ENCODE assay signal across 7 mouse cellular contexts in the genomic region with DNA sequence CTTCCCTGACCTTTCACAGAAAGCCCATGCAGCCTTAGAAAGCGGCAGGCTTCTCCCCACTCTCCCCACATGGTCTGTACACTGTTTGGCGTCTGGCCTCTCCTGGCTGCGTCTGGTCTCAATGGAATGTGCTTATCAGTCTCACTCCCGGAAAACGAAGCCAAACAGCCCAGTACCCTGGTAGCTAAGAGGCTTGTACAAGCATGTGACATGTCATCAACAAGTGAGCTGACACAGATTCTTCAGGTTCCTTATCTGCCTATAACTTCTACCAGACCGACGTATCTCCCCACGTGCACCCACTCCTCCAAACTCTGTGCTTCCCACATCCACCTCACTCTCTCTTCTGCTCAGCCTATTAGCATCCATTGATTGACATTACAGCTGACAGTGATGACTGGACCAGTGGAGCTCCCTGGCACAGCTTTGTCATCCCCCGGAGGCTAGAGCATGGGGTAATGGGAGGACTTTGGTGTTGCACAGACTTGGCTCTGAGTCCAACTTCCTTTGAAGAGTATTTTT. TPM values are rescaled to one million over a fixed set of nuclear protein-coding genes. Genes with fewer than 3 reads are reported as not detected.
A peak's percentile ranks its signal among the peaks of the same experiment; 100 is the strongest.
DNase-seq lines count a peak whose midpoint lies in the region; ATAC-seq lines count a peak whose summit lies in the region.

No protein-coding gene starts in this region.

- H3K4me2 ChIP-seq in embryonic facial prominence, embryonic 12.5 days (replicated peaks), result no peak overlapping the region
- H3K4me2 ChIP-seq in heart, embryonic 15.5 days, result peak overlapping the region; percentile 43
- H3K4me2 ChIP-seq in stomach, embryonic 15.5 days, result no peak overlapping the region
- H3K4me2 ChIP-seq in hindbrain, embryonic 12.5 days (replicated peaks), result no peak overlapping the region

- H3K9me3 ChIP-seq in embryonic facial prominence, embryonic 12.5 days, result no peaks in the 10 kb centered on the region
- no peaks in the 10 kb centered on the region for H3K9me3 ChIP-seq in heart, embryonic 15.5 days (replicated peaks)
- no peaks in the 10 kb centered on the region for H3K9me3 ChIP-seq in limb, embryonic 10.5 days (replicated peaks)
- no peaks in the 10 kb centered on the region for H3K9me3 ChIP-seq in stomach, embryonic 15.5 days
- H3K9me3 ChIP-seq in hindbrain, embryonic 12.5 days (replicated peaks), result no peaks in the 10 kb centered on the region

- 37% methylated on average over 9 of the region's 9 CpGs for WGBS in embryonic facial prominence, embryonic 12.5 days
- WGBS in heart, embryonic 15.5 days, result 7% methylated on average over 9 of the region's 9 CpGs
- 38% methylated on average over 9 of the region's 9 CpGs for WGBS in limb, embryonic 10.5 days
- 18% methylated on average over 9 of the region's 9 CpGs for WGBS in stomach, embryonic 15.5 days
- WGBS in hindbrain, embryonic 12.5 days, result 60% methylated on average over 9 of the region's 9 CpGs

- no peak overlapping the region for H3K4me3 ChIP-seq in embryonic facial prominence, embryonic 12.5 days
- peak overlapping the region; percentile 18; the same call in 1 of the 2 replicates for H3K4me3 ChIP-seq in heart, embryonic 15.5 days
- H3K4me3 ChIP-seq in limb, embryonic 10.5 days, result no peak overlapping the region
- H3K4me3 ChIP-seq in stomach, embryonic 15.5 days (replicated peaks), result no peak overlapping the region
- no peak overlapping the region for H3K4me3 ChIP-seq in hindbrain, embryonic 12.5 days

- no peaks in the 10 kb centered on the region for H3K36me3 ChIP-seq in embryonic facial prominence, embryonic 12.5 days
- no peaks in the 10 kb centered on the region for H3K36me3 ChIP-seq in heart, embryonic 15.5 days
- H3K36me3 ChIP-seq in limb, embryonic 10.5 days, result no peaks in the 10 kb centered on the region
- no peaks in the 10 kb centered on the region for H3K36me3 ChIP-seq in stomach, embryonic 15.5 days
- no peaks in the 10 kb centered on the region for H3K36me3 ChIP-seq in hindbrain, embryonic 12.5 days

- ATAC-seq in embryonic facial prominence, embryonic 12.5 days (ENCODE audit: insufficient number of reproducible peaks, insufficient read depth, low FRiP score, low TSS enrichment), result 0 out of 2 replicates have a peak, but pooled peaks have one; percentile 56
- peak; percentile 93 for ATAC-seq in heart, embryonic 15.5 days (replicated peaks; ENCODE audit: insufficient number of reproducible peaks, insufficient read depth, low FRiP score, low read depth)
- peak; percentile 82 for ATAC-seq in stomach, embryonic 15.5 days (ENCODE audit: insufficient read depth, low FRiP score, low read depth)
- ATAC-seq in hindbrain, embryonic 12.5 days (ENCODE audit: low FRiP score), result no peak
- ATAC-seq in megakaryocyte progenitor cell, adult 5-6 weeks (replicated peaks; ENCODE audit: poor library complexity), result no peak

- 0 out of 2 replicates have a peak overlapping the region, but pooled peaks have one; percentile 1 for H3K27ac ChIP-seq in embryonic facial prominence, embryonic 12.5 days
- peak overlapping the region; percentile 94 for H3K27ac ChIP-seq in heart, embryonic 15.5 days
- no peak overlapping the region for H3K27ac ChIP-seq in limb, embryonic 10.5 days
- H3K27ac ChIP-seq in stomach, embryonic 15.5 days, result peak overlapping the region; percentile 48; the same call in 1 of the 2 replicates
- no peak overlapping the region for H3K27ac ChIP-seq in hindbrain, embryonic 12.5 days

- no peaks in the 10 kb centered on the region for H3K27me3 ChIP-seq in embryonic facial prominence, embryonic 12.5 days
- H3K27me3 ChIP-seq in heart, embryonic 15.5 days, result no peaks in the 10 kb centered on the region
- H3K27me3 ChIP-seq in limb, embryonic 10.5 days (ENCODE audit: low read depth, poor library complexity, severe bottlenecking), result no peaks in the 10 kb centered on the region
- no peaks in the 10 kb centered on the region for H3K27me3 ChIP-seq in stomach, embryonic 15.5 days (replicated peaks)
- no peaks in the 10 kb centered on the region for H3K27me3 ChIP-seq in hindbrain, embryonic 12.5 days

- no peak overlapping the region for H3K9ac ChIP-seq in embryonic facial prominence, embryonic 12.5 days
- H3K9ac ChIP-seq in heart, embryonic 15.5 days, result no peak overlapping the region
- H3K9ac ChIP-seq in stomach, embryonic 15.5 days, result no peak overlapping the region
- H3K9ac ChIP-seq in hindbrain, embryonic 12.5 days, result no peak overlapping the region

- DNase-seq in limb, embryonic 10.5 days (ENCODE audit: low spot score), result peak; percentile 39
- no peak for DNase-seq in spleen, postnatal 4 days (ENCODE audit: low spot score in 2 of 2)

- 0 out of 2 replicates have a peak, but pooled peaks cover 10% of the 10 kb centered on the region for H3K4me1 ChIP-seq in embryonic facial prominence, embryonic 12.5 days
- H3K4me1 ChIP-seq in heart, embryonic 15.5 days (replicated peaks), result peaks cover 62% of the 10 kb centered on the region
- H3K4me1 ChIP-seq in limb, embryonic 10.5 days, result peaks cover 12% of the 10 kb centered on the region
- H3K4me1 ChIP-seq in stomach, embryonic 15.5 days, result peaks cover 11% of the 10 kb centered on the region; the same call in 1 of the 2 replicates
- peaks cover 12% of the 10 kb centered on the region for H3K4me1 ChIP-seq in hindbrain, embryonic 12.5 days

RNA-seq across cellular contexts. Expression of a gene that starts 22.9 kb away (rescaled TPM):
- polyA plus RNA-seq in embryonic facial prominence, embryonic 12.5 days (2016; fragmentation: Nextera tagmentation; extraction: Ambion mirVana), result 32.8 and 40.0 TPM in 2 replicates
- 27.5 and 32.3 TPM in 2 replicates for polyA plus RNA-seq in heart, embryonic 15.5 days (2015; fragmentation: Nextera tagmentation; extraction: Ambion mirVana)
- polyA plus RNA-seq in limb, embryonic 10.5 days (2016; fragmentation: Nextera tagmentation; extraction: Ambion mirVana), result 12.7 and 17.3 TPM in 2 replicates
- 25.7 and 30.2 TPM in 2 replicates for polyA plus RNA-seq in stomach, embryonic 15.5 days (2015; fragmentation: Nextera tagmentation; extraction: Ambion mirVana)
- polyA plus RNA-seq in hindbrain, embryonic 12.5 days (2016; fragmentation: Nextera tagmentation; extraction: Ambion mirVana), result 23.3 and 25.4 TPM in 2 replicates
- total RNA-seq in megakaryocyte progenitor cell, adult 5-6 weeks (2015), result not detected in 2 replicates
- not detected in 2 replicates for total RNA-seq in megakaryocyte progenitor cell, adult 5-6 weeks (2017)

Comparison
In these comparisons a context has a peak if more than half of its experiments do, and no peak if none do; other contexts are left out.
1. ATAC-seq: peak in embryonic facial prominence, embryonic 12.5 days (single experiment), heart, embryonic 15.5 days (single experiment) and stomach, embryonic 15.5 days (single experiment); none in hindbrain, embryonic 12.5 days (single experiment) and megakaryocyte progenitor cell, adult 5-6 weeks (single experiment).
2. H3K27ac ChIP-seq: peak in embryonic facial prominence, embryonic 12.5 days (single experiment), heart, embryonic 15.5 days (single experiment) and stomach, embryonic 15.5 days (single experiment); none in limb, embryonic 10.5 days (single experiment) and hindbrain, embryonic 12.5 days (single experiment).